Mouse (Mus musculus) midbrain, embryonic 16.5 days (tissue): ENCODE results near the gene Wipf3. TPM values are rescaled to one million over a fixed set of nuclear protein-coding genes. Genes with fewer than 3 reads are reported as not detected.

ENCODE experiments used
- ATAC-seq: fragments of 200-750 bp; cut with Nextera tagmentation; 2 replicates; pipeline ENCODE4 v1.8.0; 2017; ENCODE audit warnings: moderate TSS enrichment
- H3K27ac ChIP-seq: fragments of 300-500 bp; sonication (generic); 2 replicates; pipeline ENCODE4 v1.5.1; 2014; ENCODE audit warnings: mild to moderate bottlenecking, low read length, mixed read lengths
- H3K27me3 ChIP-seq: fragments of 300-500 bp; sonication (generic); 2 replicates; pipeline ENCODE4 v1.6.1; 2014; ENCODE audit warnings: low read depth, low read length, mixed read lengths; ENCODE audit not compliant: control insufficient read depth, insufficient read depth
- H3K36me3 ChIP-seq: fragments of 300-500 bp; sonication (generic); 2 replicates; pipeline ENCODE4 v1.6.1; 2014; ENCODE audit warnings: mild to moderate bottlenecking, low read length, moderate library complexity, mixed read lengths; ENCODE audit not compliant: control insufficient read depth, insufficient read depth
- H3K4me1 ChIP-seq: fragments of 300-500 bp; sonication (generic); 2 replicates; pipeline ENCODE4 v1.6.1; 2014; ENCODE audit warnings: mild to moderate bottlenecking, low read length, mixed read lengths; ENCODE audit not compliant: control insufficient read depth, insufficient read depth
- H3K4me2 ChIP-seq: fragments of 300-500 bp; sonication (generic); 2 replicates; pipeline ENCODE4 v1.6.1; 2014; ENCODE audit warnings: mild to moderate bottlenecking, low read length, mixed read lengths
- H3K4me3 ChIP-seq: fragments of 300-500 bp; sonication (generic); 2 replicates; pipeline ENCODE4 v1.5.1; 2014; ENCODE audit warnings: low read depth, mild to moderate bottlenecking, low read length, moderate library complexity, mixed read lengths
- H3K9ac ChIP-seq: fragments of 300-500 bp; sonication (generic); 2 replicates; pipeline ENCODE4 v1.6.1; 2014; ENCODE audit warnings: low read depth, low read length, mixed read lengths
- H3K9me3 ChIP-seq: fragments of 300-500 bp; sonication (generic); replicated peaks from 2 replicates; pipeline ENCODE4 v1.6.1; 2014; ENCODE audit warnings: mild to moderate bottlenecking, low read length, mixed read lengths; ENCODE audit not compliant: control insufficient read depth, poor library complexity, severe bottlenecking
- WGBS: fragments of 180-500 bp; shearing (Covaris S2); extraction: QIAGEN DNeasy Blood & Tissue Kit; methylation state at CpG from one replicate; pipeline ENCODE4 v1.1.7; 2014; 5-methylcytosine and 5-hydroxymethylcytosine counted together
- polyA plus RNA-seq: library from polyadenylated mRNA; unstranded; fragments of >200 nt; fragmentation: Nextera tagmentation; extraction: Ambion mirVana; gene quantifications from 2 replicates; pipeline ENCODE4 v1.2.1, GENCODE M21; 2015

The Wipf3 gene
- polyA plus RNA-seq, 1 experiment from 2014 or later = 3.6 TPM

DNA sequence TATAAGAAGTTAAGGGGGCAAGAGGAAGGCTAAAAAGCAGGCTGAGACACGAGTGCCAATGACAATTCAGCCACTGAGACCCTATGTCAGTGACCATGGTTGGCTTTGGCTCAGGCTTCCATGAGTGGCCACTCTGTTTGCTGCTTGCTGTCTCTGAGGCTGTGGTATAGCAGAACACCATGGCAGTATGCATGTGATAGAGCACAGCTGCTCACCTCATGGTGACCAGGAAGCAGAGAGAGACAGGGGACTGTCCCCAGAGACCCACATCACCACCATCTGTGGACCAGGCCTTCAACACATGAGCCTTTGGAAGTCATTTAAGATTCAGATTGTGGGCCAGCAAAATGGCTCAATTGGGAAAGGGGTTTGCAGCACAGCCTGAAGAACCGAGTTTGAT, 114.2 kb downstream of the Wipf3 start:
- H3K27ac ChIP-seq = no peak overlapping the region
- WGBS = 92% methylated on average over 2 of the region's 2 CpGs
- H3K4me1 ChIP-seq = peaks cover 16% of the 10 kb centered on the region
- no peak overlapping the region for H3K4me3 ChIP-seq
- H3K9ac ChIP-seq = no peak overlapping the region
- H3K27me3 ChIP-seq = no peaks in the 10 kb centered on the region
- no peak overlapping the region for H3K4me2 ChIP-seq
- H3K36me3 ChIP-seq = peaks cover 11% of the 10 kb centered on the region; the same call in 1 of the 2 replicates
- no peaks in the 10 kb centered on the region for H3K9me3 ChIP-seq
- ATAC-seq = no peak

DNA sequence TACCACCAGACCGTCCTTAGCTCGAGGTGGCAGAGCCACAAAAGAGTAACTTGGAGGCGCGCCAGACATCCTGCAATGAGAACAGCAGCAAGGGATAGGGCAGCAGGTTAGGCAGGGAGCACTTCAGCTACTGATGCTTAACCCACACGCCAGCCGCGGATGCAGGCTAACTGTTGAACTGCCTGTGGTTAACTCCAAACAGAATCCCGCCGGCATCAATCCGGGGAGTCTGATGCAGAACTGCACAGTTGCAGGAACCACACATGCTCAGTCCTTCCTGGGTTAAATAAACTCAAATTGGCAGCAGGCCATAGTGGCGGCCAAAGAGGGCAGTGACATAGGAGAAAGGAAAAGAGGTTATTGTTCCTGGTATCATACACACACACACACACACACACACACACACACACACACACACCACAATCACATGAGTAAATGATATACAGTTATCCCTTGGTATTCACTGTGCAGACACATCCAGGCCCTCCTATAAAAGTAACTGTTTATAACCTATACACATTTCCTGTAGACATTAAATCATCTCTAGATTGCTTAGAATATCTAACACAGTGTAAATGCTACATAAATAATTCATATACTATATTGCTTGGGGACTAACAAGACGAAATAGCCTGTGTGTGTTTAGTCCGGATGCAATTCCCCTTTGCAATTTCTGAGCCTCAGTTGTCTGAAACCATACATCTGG, 119.1 kb downstream of the Wipf3 start:
- Histone ChIP-seq H3K9me3 (no peaks in the 10 kb centered on the region), H3K36me3 (peaks cover 9% of the 10 kb centered on the region; the same call in 1 of the 2 replicates), H3K27ac (no peak overlapping the region), H3K27me3 (no peaks in the 10 kb centered on the region), H3K4me3 (no peak overlapping the region), H3K4me2 (no peak overlapping the region), H3K9ac (no peak overlapping the region), H3K4me1 (peaks cover 23% of the 10 kb centered on the region)
- 58% methylated on average over 13 of the region's 13 CpGs for WGBS
- peak; percentile 52; the same call in 1 of the 2 replicates for ATAC-seq

DNA sequence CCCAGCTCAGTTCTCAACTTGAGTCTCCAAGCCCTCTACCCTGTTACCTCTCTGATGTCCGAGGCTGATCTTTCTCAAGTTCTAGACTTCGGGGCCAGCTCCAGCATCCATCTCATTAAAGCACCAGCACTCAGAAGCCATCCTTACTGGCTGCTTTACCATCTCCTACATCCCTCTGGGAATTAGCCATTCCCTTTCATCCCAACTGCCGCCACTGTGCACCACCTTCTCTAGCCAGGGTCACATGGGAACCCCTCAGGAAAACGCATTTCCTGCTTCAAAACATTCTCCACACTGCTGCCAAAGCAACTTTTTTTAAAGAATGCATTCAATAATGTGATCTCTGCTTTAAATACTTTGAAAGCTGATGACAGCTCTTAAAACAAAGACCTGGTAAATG, 119.9 kb downstream of the Wipf3 start:
- Histone ChIP-seq H3K4me2 (no peak overlapping the region), H3K27me3 (no peaks in the 10 kb centered on the region), H3K9me3 (no peaks in the 10 kb centered on the region), H3K27ac (peak overlapping the region; percentile 29), H3K4me1 (peaks cover 31% of the 10 kb centered on the region), H3K36me3 (peaks cover 4% of the 10 kb centered on the region; the same call in 1 of the 2 replicates), H3K9ac (no peak overlapping the region), H3K4me3 (no peak overlapping the region)
- no peak for ATAC-seq
- WGBS = 66% methylated on average over 4 of the region's 4 CpGs

DNA sequence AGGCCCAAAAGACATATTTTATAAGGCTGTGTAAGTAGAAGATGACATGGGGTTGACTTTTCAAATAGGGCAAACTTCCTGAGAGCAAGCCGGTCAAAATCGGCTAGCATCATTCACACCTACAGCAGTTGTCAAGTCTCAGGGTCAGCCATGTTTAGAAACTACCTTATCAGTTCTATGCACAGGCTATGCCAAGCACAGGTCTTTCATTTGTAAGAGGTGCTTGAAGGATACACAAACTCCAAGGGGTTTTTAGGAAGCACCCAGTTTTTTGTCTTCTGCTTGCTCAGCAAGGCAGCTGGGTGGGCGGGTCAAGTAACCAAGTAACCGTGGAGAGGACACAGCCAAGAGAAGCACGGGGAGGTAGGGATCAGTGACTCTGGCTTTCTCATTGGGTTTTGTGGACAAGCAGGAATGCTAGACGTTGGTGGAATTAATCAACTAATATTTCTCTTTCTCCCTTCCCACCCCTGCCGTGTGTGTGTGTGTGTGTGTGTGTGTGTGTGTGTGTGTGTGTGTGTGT, 121.5 kb downstream of the Wipf3 start:
- peaks cover 43% of the 10 kb centered on the region for H3K4me1 ChIP-seq
- H3K27me3 ChIP-seq = no peaks in the 10 kb centered on the region
- 64% methylated on average over 7 of the region's 7 CpGs for WGBS

DNA sequence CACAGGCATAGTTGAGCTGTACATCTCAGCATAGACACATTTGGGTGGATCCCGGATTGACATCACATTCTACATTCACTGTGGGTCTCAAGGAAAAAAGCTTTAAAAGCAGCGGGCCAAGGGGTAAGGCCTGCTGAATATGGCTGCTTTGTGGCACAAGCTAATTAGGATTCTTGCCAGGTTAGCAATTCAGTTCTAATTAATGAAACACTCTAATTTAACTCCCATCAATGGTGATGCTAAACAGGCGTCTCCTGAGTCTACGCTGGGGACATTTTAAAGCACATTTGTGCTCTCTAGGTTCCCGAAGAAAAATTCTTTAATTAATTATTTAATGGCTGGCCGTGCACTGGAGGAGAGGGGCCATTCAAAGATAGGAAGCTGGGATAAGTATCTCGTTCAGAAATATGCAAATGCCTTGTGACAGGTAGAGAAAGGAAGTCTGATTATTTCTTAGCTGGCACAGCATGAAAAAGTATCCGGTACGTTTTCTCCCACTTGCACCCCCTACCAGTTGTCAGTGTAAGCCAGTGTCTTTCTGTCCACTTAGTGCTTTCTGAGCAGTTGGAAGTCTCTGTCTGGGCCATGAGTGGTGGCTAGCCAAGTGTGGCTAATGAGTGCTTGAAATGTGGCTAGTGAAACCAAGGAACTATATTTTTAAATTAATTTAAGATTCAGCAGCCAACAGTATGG, 123.5 kb downstream of the Wipf3 start:
- H3K9me3 ChIP-seq = no peaks in the 10 kb centered on the region
- H3K27me3 ChIP-seq = no peaks in the 10 kb centered on the region
- H3K4me3 ChIP-seq = no peak overlapping the region
- H3K9ac ChIP-seq = no peak overlapping the region
- H3K27ac ChIP-seq = peak overlapping the region; percentile 52; the same call in 1 of the 2 replicates
- H3K36me3 ChIP-seq = no peaks in the 10 kb centered on the region
- peaks cover 43% of the 10 kb centered on the region for H3K4me1 ChIP-seq
- H3K4me2 ChIP-seq = no peak overlapping the region
- WGBS = 19% methylated on average over 9 of the region's 9 CpGs
- ATAC-seq = peak; percentile 47

More for the DNA sequence above, 121.5 kb downstream of the Wipf3 start:
- H3K9ac ChIP-seq = no peak overlapping the region
- no peak overlapping the region for H3K4me3 ChIP-seq
- H3K27ac ChIP-seq = no peak overlapping the region
- no peak for ATAC-seq
- no peak overlapping the region for H3K4me2 ChIP-seq
- peaks cover 4% of the 10 kb centered on the region; the same call in 1 of the 2 replicates for H3K36me3 ChIP-seq
- H3K9me3 ChIP-seq = no peaks in the 10 kb centered on the region

Other genes starting within 250 kb of the Wipf3 start
- 2.0 TPM in 2 replicates for gene Prr15, start 103.8 kb upstream of the Wipf3 start, polyA plus RNA-seq
- gene Scrn1, start 136.9 kb downstream of the Wipf3 start, polyA plus RNA-seq = 125 and 130 TPM in 2 replicates
- 8.3 and 9.5 TPM in 2 replicates for gene Plekha8, start 165.5 kb downstream of the Wipf3 start, polyA plus RNA-seq
- gene Fkbp14, start 167.7 kb downstream of the Wipf3 start, polyA plus RNA-seq = 7.1 and 8.1 TPM in 2 replicates